Mouse (Mus musculus): ENCODE measurements around the gene Wdr25. TPM values are rescaled to one million over a fixed set of nuclear protein-coding genes. Genes with fewer than 3 reads are reported as not detected.

Gene Wdr25
- polyA plus RNA-seq, 1 experiment from 2014 or later = 4.9 TPM

DNA sequence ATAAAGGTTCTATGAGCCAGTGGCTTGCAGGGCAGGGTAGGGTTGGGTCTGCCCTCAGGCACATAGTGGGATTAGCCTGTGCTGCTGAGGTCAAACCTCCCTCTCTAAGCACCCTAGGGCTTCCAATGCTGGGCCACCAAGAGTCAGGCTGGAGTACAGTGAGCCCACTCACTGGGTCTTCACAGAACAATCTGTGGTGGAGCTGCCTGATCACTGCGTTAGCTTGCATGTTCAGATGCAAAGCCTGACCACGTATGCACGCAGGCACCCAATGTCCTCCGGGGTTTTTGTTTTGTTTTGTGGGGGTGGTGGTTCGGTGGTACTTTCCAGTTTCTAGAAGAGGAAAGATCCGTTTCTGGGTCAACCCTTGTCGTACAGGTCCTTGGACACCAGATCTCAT, 36.3 kb upstream of the Wdr25 start:
- Histone ChIP-seq H3K4me3 (ENCODE audit: low read depth, low read length) (no peak overlapping the region), H3K27me3 (replicated peaks; ENCODE audit: control insufficient read depth, insufficient read depth, low read length) (no peaks in the 10 kb centered on the region), H3K36me3 (ENCODE audit: control insufficient read depth, insufficient read depth, low read length) (peaks cover 35% of the 10 kb centered on the region), H3K27ac (ENCODE audit: low read depth) (peak overlapping the region; percentile 48), H3K4me1 (replicated peaks; ENCODE audit: control insufficient read depth, insufficient read depth, low read length) (no peaks in the 10 kb centered on the region), H3K9ac (ENCODE audit: low read length) (no peak overlapping the region), H3K4me2 (ENCODE audit: low read length) (no peak overlapping the region), H3K9me3 (ENCODE audit: control insufficient read depth, low read length) (no peaks in the 10 kb centered on the region)
- DNase-seq (ENCODE audit: low spot score) (no peak), ATAC-seq (replicated peaks; ENCODE audit: low FRiP score, low TSS enrichment, low read depth) (no peak)
- 88% methylated on average over 7 of the region's 7 CpGs for WGBS

DNA sequence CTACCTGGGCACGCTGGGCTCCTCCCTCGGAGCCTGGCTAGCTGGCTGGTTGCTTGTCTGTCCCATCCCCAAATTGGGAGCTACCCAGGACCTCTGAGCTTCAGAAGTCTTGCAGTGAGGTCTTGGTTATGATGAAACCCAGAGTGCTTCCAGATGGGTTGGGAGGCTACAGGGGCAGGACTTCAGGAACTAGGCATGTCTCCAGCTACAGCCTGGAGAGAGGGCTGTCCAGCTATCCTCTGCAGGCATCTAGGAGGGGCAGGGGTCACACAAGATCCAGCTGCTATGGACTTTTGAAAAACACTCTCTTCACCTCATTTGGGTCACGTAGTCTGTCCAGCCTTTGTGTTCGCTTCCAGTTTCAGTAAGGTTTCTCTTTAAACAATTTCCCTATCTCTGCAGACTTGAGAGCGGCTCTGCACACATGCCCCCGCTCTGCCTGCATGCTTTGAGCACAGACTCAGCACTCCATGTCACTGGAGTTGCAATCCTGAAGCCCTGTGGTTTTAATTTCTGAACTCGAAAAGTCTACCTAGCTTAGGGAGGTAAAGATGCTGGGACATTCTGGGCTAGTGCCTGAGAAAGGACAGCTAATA, 35.7 kb upstream of the Wdr25 start:
- ATAC-seq (replicated peaks; ENCODE audit: low FRiP score, low TSS enrichment, low read depth) = no peak
- H3K27me3 ChIP-seq (replicated peaks; ENCODE audit: control insufficient read depth, insufficient read depth, low read length) = no peaks in the 10 kb centered on the region
- no peaks in the 10 kb centered on the region for H3K9me3 ChIP-seq (ENCODE audit: control insufficient read depth, low read length)
- no peak overlapping the region for H3K9ac ChIP-seq (ENCODE audit: low read length)
- WGBS = 65% methylated on average over 7 of the region's 7 CpGs
- H3K4me3 ChIP-seq (ENCODE audit: low read depth, low read length) = no peak overlapping the region
- H3K4me1 ChIP-seq (replicated peaks; ENCODE audit: control insufficient read depth, insufficient read depth, low read length) = no peaks in the 10 kb centered on the region
- H3K27ac ChIP-seq (ENCODE audit: low read depth) = peak overlapping the region; percentile 48
- no peak overlapping the region for H3K4me2 ChIP-seq (ENCODE audit: low read length)
- peaks cover 41% of the 10 kb centered on the region for H3K36me3 ChIP-seq (ENCODE audit: control insufficient read depth, insufficient read depth, low read length)
- DNase-seq (ENCODE audit: low spot score) = no peak

DNA sequence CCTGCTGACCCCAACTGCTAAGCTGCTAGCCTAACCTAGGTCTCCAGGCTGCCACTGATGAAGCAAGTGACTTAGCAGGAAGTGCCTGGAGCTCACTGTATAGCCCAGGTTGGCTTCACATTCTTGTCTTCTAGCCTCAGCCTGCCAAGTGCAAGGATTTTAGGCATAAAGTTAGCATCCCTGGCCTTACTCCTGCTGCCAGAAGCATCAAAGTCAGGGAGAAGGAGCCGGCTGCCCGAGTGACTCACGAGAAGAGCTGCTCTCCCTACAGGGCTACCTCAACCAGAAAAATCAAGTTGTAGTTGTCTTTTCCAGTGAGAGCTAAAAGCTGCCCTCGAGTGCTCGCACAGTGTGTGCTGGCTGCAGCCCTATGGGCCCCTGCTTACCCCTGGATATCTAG, 34.9 kb upstream of the Wdr25 start:
- Histone ChIP-seq H3K9me3 (ENCODE audit: control insufficient read depth, low read length) (no peaks in the 10 kb centered on the region), H3K4me2 (ENCODE audit: low read length) (no peak overlapping the region), H3K27ac (ENCODE audit: low read depth) (0 out of 2 replicates have a peak overlapping the region, but pooled peaks have one; percentile 5), H3K27me3 (replicated peaks; ENCODE audit: control insufficient read depth, insufficient read depth, low read length) (no peaks in the 10 kb centered on the region), H3K4me1 (replicated peaks; ENCODE audit: control insufficient read depth, insufficient read depth, low read length) (no peaks in the 10 kb centered on the region), H3K9ac (ENCODE audit: low read length) (no peak overlapping the region), H3K36me3 (ENCODE audit: control insufficient read depth, insufficient read depth, low read length) (peaks cover 49% of the 10 kb centered on the region), H3K4me3 (ENCODE audit: low read depth, low read length) (no peak overlapping the region)
- ATAC-seq (replicated peaks; ENCODE audit: low FRiP score, low TSS enrichment, low read depth) (no peak), DNase-seq (ENCODE audit: low spot score) (no peak)
- WGBS = 75% methylated on average over 5 of the region's 5 CpGs

DNA sequence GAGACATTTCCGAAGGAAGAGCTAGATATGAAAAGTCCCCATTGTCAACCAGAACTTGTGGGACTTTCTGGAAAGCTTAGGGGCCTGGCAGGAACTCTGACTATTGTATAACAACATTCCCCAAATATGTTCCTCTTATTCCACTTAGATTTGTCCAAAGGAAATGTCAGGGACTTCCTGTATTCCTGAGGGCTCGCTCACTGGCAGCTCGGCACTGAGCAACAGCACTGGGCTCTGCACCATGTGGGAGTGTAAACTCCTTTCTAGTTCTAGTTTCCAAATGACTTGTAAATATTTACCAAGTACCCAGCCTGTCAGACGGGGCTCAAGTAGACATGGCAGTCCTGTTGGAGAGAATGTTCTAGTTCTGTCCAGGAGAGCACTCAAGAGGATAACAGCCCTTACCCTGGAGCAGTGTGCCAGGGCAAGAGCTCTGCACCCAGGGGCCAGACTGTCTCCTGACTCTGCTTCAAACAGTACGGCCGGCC, 28.4 kb upstream of the Wdr25 start:
- 71% methylated on average over 6 of the region's 6 CpGs for WGBS
- no peak overlapping the region for H3K4me3 ChIP-seq (ENCODE audit: low read depth, low read length)
- no peaks in the 10 kb centered on the region for H3K4me1 ChIP-seq (replicated peaks; ENCODE audit: control insufficient read depth, insufficient read depth, low read length)
- H3K27me3 ChIP-seq (replicated peaks; ENCODE audit: control insufficient read depth, insufficient read depth, low read length) = no peaks in the 10 kb centered on the region
- H3K4me2 ChIP-seq (ENCODE audit: low read length) = no peak overlapping the region
- ATAC-seq (replicated peaks; ENCODE audit: low FRiP score, low TSS enrichment, low read depth) (no peak), DNase-seq (ENCODE audit: low spot score) (no peak)
- no peak overlapping the region for H3K9ac ChIP-seq (ENCODE audit: low read length)
- peaks cover 91% of the 10 kb centered on the region for H3K36me3 ChIP-seq (ENCODE audit: control insufficient read depth, insufficient read depth, low read length)
- no peaks in the 10 kb centered on the region for H3K9me3 ChIP-seq (ENCODE audit: control insufficient read depth, low read length)
- H3K27ac ChIP-seq (ENCODE audit: low read depth) = no peak overlapping the region

DNA sequence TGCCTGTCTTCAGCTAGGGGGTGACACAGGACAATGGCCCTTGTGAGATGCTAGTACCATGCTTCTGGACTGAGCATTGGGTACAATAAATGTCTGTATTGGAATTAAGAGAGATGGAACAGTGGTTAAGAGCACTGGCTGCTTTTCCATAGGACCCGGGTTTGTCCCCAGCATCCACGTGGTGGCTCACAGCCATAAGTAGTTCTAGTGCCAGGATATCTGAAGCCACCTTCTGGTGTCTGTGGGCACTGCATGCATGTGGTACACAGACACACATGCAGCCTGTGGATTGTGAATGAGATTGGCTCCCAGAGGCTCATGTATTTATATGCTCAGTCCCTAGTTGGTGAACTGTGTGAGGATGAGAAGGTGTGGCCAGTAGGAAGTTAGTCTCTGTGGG, 23.9 kb upstream of the Wdr25 start:
- H3K4me2 ChIP-seq (ENCODE audit: low read length) = no peak overlapping the region
- no peak overlapping the region for H3K27ac ChIP-seq (ENCODE audit: low read depth)
- H3K4me1 ChIP-seq (replicated peaks; ENCODE audit: control insufficient read depth, insufficient read depth, low read length) = no peaks in the 10 kb centered on the region
- H3K9ac ChIP-seq (ENCODE audit: low read length) = no peak overlapping the region
- ATAC-seq (replicated peaks; ENCODE audit: low FRiP score, low TSS enrichment, low read depth) (no peak), DNase-seq (ENCODE audit: low spot score) (no peak)
- peaks cover 86% of the 10 kb centered on the region for H3K36me3 ChIP-seq (ENCODE audit: control insufficient read depth, insufficient read depth, low read length)
- H3K4me3 ChIP-seq (ENCODE audit: low read depth, low read length) = no peak overlapping the region
- H3K27me3 ChIP-seq (replicated peaks; ENCODE audit: control insufficient read depth, insufficient read depth, low read length) = no peaks in the 10 kb centered on the region
- WGBS = 76% methylated on average over 2 of the region's 2 CpGs
- H3K9me3 ChIP-seq (ENCODE audit: control insufficient read depth, low read length) = no peaks in the 10 kb centered on the region

DNA sequence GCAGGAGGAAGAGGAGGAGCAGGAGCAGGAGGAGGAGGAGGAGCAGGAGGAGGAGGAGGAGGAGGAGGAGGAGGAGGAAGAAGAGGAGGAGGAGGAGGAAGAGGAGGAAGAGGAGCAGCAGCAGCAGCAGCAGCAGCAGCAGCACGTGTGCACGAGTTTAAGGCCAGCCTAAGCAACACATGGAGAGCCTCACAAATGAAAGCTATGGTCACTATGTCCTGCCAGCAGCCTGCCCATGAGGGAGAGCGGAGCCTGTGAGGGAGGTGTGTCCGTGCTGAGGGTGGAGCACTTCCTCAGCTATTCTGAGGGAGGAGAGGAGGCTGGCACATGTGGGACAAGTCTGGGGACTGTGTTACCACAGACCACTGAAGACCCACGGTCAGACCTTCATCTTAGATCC, 20.3 kb upstream of the Wdr25 start:
- 78% methylated on average over 5 of the region's 5 CpGs for WGBS
- no peaks in the 10 kb centered on the region for H3K4me1 ChIP-seq (replicated peaks; ENCODE audit: control insufficient read depth, insufficient read depth, low read length)
- no peaks in the 10 kb centered on the region for H3K9me3 ChIP-seq (ENCODE audit: control insufficient read depth, low read length)
- no peaks in the 10 kb centered on the region for H3K27me3 ChIP-seq (replicated peaks; ENCODE audit: control insufficient read depth, insufficient read depth, low read length)
- H3K36me3 ChIP-seq (ENCODE audit: control insufficient read depth, insufficient read depth, low read length) = peaks cover 72% of the 10 kb centered on the region
- no peak overlapping the region for H3K4me3 ChIP-seq (ENCODE audit: low read depth, low read length)
- H3K4me2 ChIP-seq (ENCODE audit: low read length) = no peak overlapping the region
- H3K9ac ChIP-seq (ENCODE audit: low read length) = no peak overlapping the region
- ATAC-seq (replicated peaks; ENCODE audit: low FRiP score, low TSS enrichment, low read depth) = no peak
- DNase-seq (ENCODE audit: low spot score) = no peak
- H3K27ac ChIP-seq (ENCODE audit: low read depth) = no peak overlapping the region

DNA sequence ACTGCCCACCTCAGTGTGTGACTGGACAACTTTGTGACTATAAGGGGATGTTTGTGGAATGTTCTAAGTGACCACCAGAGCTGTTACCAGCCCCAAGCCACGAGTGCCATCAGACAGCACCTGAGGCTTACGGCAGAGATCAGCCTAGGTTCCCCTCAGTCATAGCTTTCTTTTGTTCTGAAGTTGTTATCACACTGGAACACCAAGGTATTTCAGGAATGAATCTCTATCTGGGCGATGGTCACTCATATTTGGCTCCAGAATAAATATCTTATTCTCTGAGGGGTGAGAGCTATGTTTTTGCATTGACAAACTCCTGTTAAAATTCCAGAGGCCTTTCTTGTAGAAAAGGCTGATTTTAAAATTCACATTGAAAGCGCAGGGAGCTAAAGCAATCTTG, 14.3 kb upstream of the Wdr25 start:
- Histone ChIP-seq H3K27ac (ENCODE audit: low read depth) (no peak overlapping the region), H3K4me3 (ENCODE audit: low read depth, low read length) (no peak overlapping the region), H3K9me3 (ENCODE audit: control insufficient read depth, low read length) (no peaks in the 10 kb centered on the region), H3K36me3 (ENCODE audit: control insufficient read depth, insufficient read depth, low read length) (peaks cover 74% of the 10 kb centered on the region), H3K4me1 (replicated peaks; ENCODE audit: control insufficient read depth, insufficient read depth, low read length) (no peaks in the 10 kb centered on the region), H3K9ac (ENCODE audit: low read length) (no peak overlapping the region), H3K4me2 (ENCODE audit: low read length) (no peak overlapping the region), H3K27me3 (replicated peaks; ENCODE audit: control insufficient read depth, insufficient read depth, low read length) (no peaks in the 10 kb centered on the region)
- WGBS = 84% methylated on average over 4 of the region's 4 CpGs
- no peak for ATAC-seq (replicated peaks; ENCODE audit: low FRiP score, low TSS enrichment, low read depth)
- DNase-seq (ENCODE audit: low spot score) = no peak

DNA sequence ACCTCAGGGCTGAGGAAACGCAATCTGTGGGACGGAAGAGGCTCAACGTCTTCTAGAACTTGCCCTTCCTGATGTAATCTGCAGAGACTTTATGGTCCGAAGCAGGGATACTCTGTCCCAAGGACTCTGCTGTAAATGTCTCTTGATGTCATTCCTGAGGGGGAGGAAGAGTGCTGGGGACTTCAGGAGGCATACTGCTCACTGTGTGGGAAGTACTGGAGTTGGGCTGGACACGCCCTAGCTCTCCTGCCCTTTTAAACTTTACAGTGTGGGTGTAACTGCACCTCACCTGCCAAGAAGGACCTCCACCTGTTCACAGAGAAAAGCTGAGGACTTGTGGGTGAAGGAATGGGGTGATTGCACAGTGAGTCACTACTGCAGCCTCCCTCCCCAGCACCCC, 12.8 kb upstream of the Wdr25 start:
- no peaks in the 10 kb centered on the region for H3K27me3 ChIP-seq (replicated peaks; ENCODE audit: control insufficient read depth, insufficient read depth, low read length)
- 78% methylated on average over 5 of the region's 5 CpGs for WGBS
- no peaks in the 10 kb centered on the region for H3K4me1 ChIP-seq (replicated peaks; ENCODE audit: control insufficient read depth, insufficient read depth, low read length)
- peaks cover 67% of the 10 kb centered on the region for H3K36me3 ChIP-seq (ENCODE audit: control insufficient read depth, insufficient read depth, low read length)
- no peak overlapping the region for H3K4me2 ChIP-seq (ENCODE audit: low read length)
- no peaks in the 10 kb centered on the region for H3K9me3 ChIP-seq (ENCODE audit: control insufficient read depth, low read length)
- no peak overlapping the region for H3K27ac ChIP-seq (ENCODE audit: low read depth)
- H3K4me3 ChIP-seq (ENCODE audit: low read depth, low read length) = no peak overlapping the region
- H3K9ac ChIP-seq (ENCODE audit: low read length) = no peak overlapping the region
- ATAC-seq (replicated peaks; ENCODE audit: low FRiP score, low TSS enrichment, low read depth) = peak; percentile 75; the same call in 1 of the 2 replicates
- no peak for DNase-seq (ENCODE audit: low spot score)

DNA sequence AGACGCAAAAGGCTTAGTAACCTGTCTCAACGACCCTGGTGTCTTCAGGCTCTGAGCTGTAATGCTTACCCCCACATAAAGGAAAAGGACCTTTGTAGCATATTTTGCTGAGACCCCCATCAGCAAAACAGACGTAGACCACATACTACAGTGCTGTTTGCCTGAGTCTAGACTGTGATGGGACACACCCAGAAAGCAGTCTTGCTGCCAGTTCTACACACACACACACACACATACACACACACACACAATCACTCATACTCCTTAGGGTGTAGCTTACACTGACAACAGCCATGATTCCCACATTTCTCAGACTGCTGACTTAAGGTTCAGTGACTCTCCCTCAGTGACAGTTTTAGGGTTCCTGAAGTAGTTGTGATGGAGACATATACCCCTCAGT, 12.2 kb upstream of the Wdr25 start:
- ATAC-seq (replicated peaks; ENCODE audit: low FRiP score, low TSS enrichment, low read depth) (no peak), DNase-seq (ENCODE audit: low spot score) (no peak)
- H3K4me2 ChIP-seq (ENCODE audit: low read length) = no peak overlapping the region
- H3K4me3 ChIP-seq (ENCODE audit: low read depth, low read length) = no peak overlapping the region
- H3K4me1 ChIP-seq (replicated peaks; ENCODE audit: control insufficient read depth, insufficient read depth, low read length) = no peaks in the 10 kb centered on the region
- no peak overlapping the region for H3K27ac ChIP-seq (ENCODE audit: low read depth)
- H3K27me3 ChIP-seq (replicated peaks; ENCODE audit: control insufficient read depth, insufficient read depth, low read length) = no peaks in the 10 kb centered on the region
- WGBS = 81% methylated on average over 3 of the region's 3 CpGs
- peaks cover 66% of the 10 kb centered on the region for H3K36me3 ChIP-seq (ENCODE audit: control insufficient read depth, insufficient read depth, low read length)
- no peaks in the 10 kb centered on the region for H3K9me3 ChIP-seq (ENCODE audit: control insufficient read depth, low read length)
- H3K9ac ChIP-seq (ENCODE audit: low read length) = no peak overlapping the region
